Mouse (Mus musculus): ENCODE results near the gene Lmf1. TPM values are rescaled to one million over a fixed set of nuclear protein-coding genes. Genes with fewer than 3 reads are reported as not detected.
A peak's percentile ranks its signal among the peaks of the same experiment; 100 is the strongest.

The Lmf1 gene
- total and polyA plus RNA-seq, 3 experiments = 28.7 to 33.5 (median 32.7) TPM

DNA sequence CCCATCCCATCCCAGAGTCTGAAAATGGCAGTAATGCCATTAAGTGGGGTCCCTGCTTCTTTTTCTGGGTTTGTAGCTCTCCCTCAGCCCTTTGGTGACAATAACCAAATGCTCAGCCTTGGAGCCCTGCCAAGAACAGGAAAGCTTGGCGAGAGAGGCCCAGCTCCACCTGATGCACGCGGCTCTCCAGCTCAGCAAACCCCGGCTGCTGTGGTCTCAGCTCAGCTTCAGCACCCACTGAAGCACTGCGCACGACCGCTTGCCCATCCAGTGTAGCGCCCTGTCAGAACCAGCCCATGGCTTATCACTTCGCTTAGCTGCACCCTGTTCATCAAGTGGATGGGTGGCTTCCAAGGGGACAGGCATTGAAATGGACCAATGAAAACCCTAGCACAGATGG, 31.3 kb downstream of the Lmf1 start:
- DNase-seq = peak; percentile 20 to 42
- no peaks in the 10 kb centered on the region for H3K36me3 ChIP-seq (ENCODE audit: control insufficient read depth, insufficient read depth, low read length)
- intact Hi-C loops (cut with DNase I) = no loop called here
- no peak overlapping the region for H3K4me3 ChIP-seq
- TF ChIP-seq CTCF (IDR thresholded peaks at IDR 0.05) (no peak), EP300 (IDR thresholded peaks at IDR 0.05; ENCODE audit: insufficient read depth, low read depth, low read length) (no peak), POLR2A (IDR thresholded peaks at IDR 0.05; ENCODE audit: insufficient read depth, low read depth, low read length) (no peak)
- H3K27ac ChIP-seq = no peak overlapping the region
- 0 out of 2 replicates have a peak, but pooled peaks cover 2% of the 10 kb centered on the region for H3K79me2 ChIP-seq (replicated peaks; ENCODE audit: control insufficient read depth, insufficient read depth, low read length)
- H3K27me3 ChIP-seq (ENCODE audit: control insufficient read depth, insufficient read depth, low read length) = no peaks in the 10 kb centered on the region
- H3K4me1 ChIP-seq (ENCODE audit: control insufficient read depth, insufficient read depth, low read length) = no peaks in the 10 kb centered on the region; the same call in 1 of the 2 replicates
- H3K9ac ChIP-seq (ENCODE audit: low read depth, low read length) = no peak overlapping the region
- WGBS = 30% methylated on average over 9 of the region's 9 CpGs

DNA sequence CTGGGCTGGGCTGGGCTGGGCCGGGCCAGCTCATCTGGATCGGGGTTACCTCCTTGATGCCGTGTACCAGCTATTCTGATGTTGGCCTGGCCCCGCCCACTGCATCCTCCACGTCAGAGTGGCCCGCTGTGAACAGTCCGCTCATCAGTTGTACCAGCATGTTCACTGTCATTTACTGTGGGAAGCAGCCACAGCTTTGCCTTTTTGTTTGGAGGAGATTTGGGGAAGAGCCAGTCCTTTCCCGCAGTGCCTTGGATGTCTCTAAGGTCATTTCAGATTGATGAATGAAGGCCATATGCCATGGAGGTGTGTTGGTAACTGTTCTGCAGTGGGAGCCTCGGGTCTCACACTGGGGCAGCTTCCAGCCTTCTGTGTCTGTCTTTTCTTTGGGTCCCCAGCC, 33.7 kb downstream of the Lmf1 start:
- peaks cover 2% of the 10 kb centered on the region; the same call in 1 of the 2 replicates for H3K79me2 ChIP-seq (replicated peaks; ENCODE audit: control insufficient read depth, insufficient read depth, low read length)
- DNase-seq = no peak
- no peak for TF ChIP-seq CTCF (IDR thresholded peaks at IDR 0.05)
- no peak for TF ChIP-seq POLR2A (IDR thresholded peaks at IDR 0.05; ENCODE audit: insufficient read depth, low read depth, low read length)
- TF ChIP-seq EP300 (IDR thresholded peaks at IDR 0.05; ENCODE audit: insufficient read depth, low read depth, low read length) = no peak
- H3K4me3 ChIP-seq = no peak overlapping the region
- H3K4me1 ChIP-seq (ENCODE audit: control insufficient read depth, insufficient read depth, low read length) = no peaks in the 10 kb centered on the region; the same call in 1 of the 2 replicates
- intact Hi-C loops (cut with DNase I) = no loop called here
- 84% methylated on average over 9 of the region's 9 CpGs for WGBS
- no peak overlapping the region for H3K9ac ChIP-seq (ENCODE audit: low read depth, low read length)
- no peaks in the 10 kb centered on the region for H3K27me3 ChIP-seq (ENCODE audit: control insufficient read depth, insufficient read depth, low read length)
- H3K27ac ChIP-seq = no peak overlapping the region
- no peaks in the 10 kb centered on the region for H3K36me3 ChIP-seq (ENCODE audit: control insufficient read depth, insufficient read depth, low read length)

DNA sequence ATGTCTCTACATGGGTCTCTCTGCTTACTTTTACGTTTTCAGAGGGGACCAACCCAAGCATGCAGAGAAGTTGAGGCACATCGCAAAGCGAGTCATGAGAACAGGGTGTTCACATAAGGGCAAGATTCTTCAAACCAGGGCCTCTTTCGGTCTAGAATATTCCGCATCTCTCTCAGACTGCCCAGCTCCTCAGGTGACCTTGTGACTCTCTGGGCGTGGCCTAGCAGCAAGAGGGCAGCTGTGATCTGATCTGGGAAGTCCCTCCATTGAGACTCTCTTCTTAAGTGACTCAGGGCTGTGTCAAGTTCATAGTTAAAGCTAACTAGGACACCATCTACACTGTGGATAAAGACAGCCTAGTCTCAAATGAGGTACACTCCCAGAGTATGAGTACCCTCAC, 34.4 kb downstream of the Lmf1 start:
- peaks cover 2% of the 10 kb centered on the region; the same call in 1 of the 2 replicates for H3K79me2 ChIP-seq (replicated peaks; ENCODE audit: control insufficient read depth, insufficient read depth, low read length)
- H3K36me3 ChIP-seq (ENCODE audit: control insufficient read depth, insufficient read depth, low read length) = no peaks in the 10 kb centered on the region

GRCm38 (mm10) chr17:25614723-25615510, 36.0 kb downstream of the Lmf1 start:
- H3K27me3 ChIP-seq (ENCODE audit: control insufficient read depth, insufficient read depth, low read length) = no peaks in the 10 kb centered on the region
- 93% methylated on average over 10 of the region's 10 CpGs for WGBS

More for the DNA sequence above, 34.4 kb downstream of the Lmf1 start:
- Histone ChIP-seq H3K9ac (ENCODE audit: low read depth, low read length) (no peak overlapping the region), H3K4me1 (ENCODE audit: control insufficient read depth, insufficient read depth, low read length) (no peaks in the 10 kb centered on the region; the same call in 1 of the 2 replicates), H3K4me3 (no peak overlapping the region), H3K27me3 (ENCODE audit: control insufficient read depth, insufficient read depth, low read length) (no peaks in the 10 kb centered on the region), H3K27ac (no peak overlapping the region)
- TF ChIP-seq POLR2A (IDR thresholded peaks at IDR 0.05; ENCODE audit: insufficient read depth, low read depth, low read length) = no peak
- no peak for TF ChIP-seq EP300 (IDR thresholded peaks at IDR 0.05; ENCODE audit: insufficient read depth, low read depth, low read length)
- no peak for TF ChIP-seq CTCF (IDR thresholded peaks at IDR 0.05)
- 95% methylated on average over 6 of the region's 6 CpGs for WGBS
- DNase-seq = no peak
- intact Hi-C loops (cut with DNase I) = no loop called here

DNA sequence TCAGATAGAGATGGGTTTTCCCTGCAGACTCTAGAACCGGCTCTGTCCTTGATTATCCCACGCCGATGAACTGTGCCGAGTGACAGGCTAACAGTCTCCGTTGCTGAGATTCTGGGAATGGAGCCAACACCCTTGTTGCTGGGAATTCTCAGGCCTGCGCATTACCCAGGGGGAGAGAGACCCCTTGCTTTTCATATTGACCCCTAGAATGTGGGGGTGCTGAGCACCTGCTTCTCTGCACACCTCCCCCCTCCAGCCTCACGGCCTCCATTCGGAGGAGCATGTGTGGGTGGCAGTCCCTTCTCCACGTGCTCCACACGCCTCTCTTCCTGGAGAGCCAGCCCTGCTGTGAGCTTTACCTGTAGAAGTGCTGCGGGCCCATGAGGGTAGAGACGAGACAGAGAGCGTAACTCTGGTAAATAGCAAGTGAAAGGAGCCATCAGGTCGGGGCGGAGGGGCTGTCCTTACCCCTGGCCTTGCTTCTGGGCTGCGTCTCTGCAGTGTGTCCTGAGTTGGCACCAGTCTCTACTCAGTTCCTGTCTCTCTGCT, 39.7 kb downstream of the Lmf1 start:
- Histone ChIP-seq H3K9ac (ENCODE audit: low read depth, low read length) (no peak overlapping the region), H3K4me3 (no peak overlapping the region), H3K27me3 (ENCODE audit: control insufficient read depth, insufficient read depth, low read length) (no peaks in the 10 kb centered on the region), H3K4me1 (ENCODE audit: control insufficient read depth, insufficient read depth, low read length) (peaks cover 1% of the 10 kb centered on the region), H3K27ac (no peak overlapping the region), H3K79me2 (replicated peaks; ENCODE audit: control insufficient read depth, insufficient read depth, low read length) (no peaks in the 10 kb centered on the region; the same call in 1 of the 2 replicates), H3K36me3 (ENCODE audit: control insufficient read depth, insufficient read depth, low read length) (no peaks in the 10 kb centered on the region)
- TF ChIP-seq POLR2A (IDR thresholded peaks at IDR 0.05; ENCODE audit: insufficient read depth, low read depth, low read length) (no peak), EP300 (IDR thresholded peaks at IDR 0.05; ENCODE audit: insufficient read depth, low read depth, low read length) (no peak), CTCF (IDR thresholded peaks at IDR 0.05) (no peak)
- intact Hi-C loops (cut with DNase I) = no loop called here
- WGBS = 35% methylated on average over 16 of the region's 16 CpGs
- DNase-seq = peak in 1 of 2 experiments; percentile 19

More at GRCm38 (mm10) chr17:25614723-25615510, 36.0 kb downstream of the Lmf1 start:
- DNase-seq = no peak
- Histone ChIP-seq H3K4me3 (no peak overlapping the region), H3K4me1 (ENCODE audit: control insufficient read depth, insufficient read depth, low read length) (peaks cover 1% of the 10 kb centered on the region), H3K79me2 (replicated peaks; ENCODE audit: control insufficient read depth, insufficient read depth, low read length) (peaks cover 2% of the 10 kb centered on the region; the same call in 1 of the 2 replicates), H3K36me3 (ENCODE audit: control insufficient read depth, insufficient read depth, low read length) (no peaks in the 10 kb centered on the region), H3K27ac (no peak overlapping the region), H3K9ac (ENCODE audit: low read depth, low read length) (no peak overlapping the region)
- intact Hi-C loops (cut with DNase I) = no loop called here
- no peak for TF ChIP-seq POLR2A (IDR thresholded peaks at IDR 0.05; ENCODE audit: insufficient read depth, low read depth, low read length)
- no peak for TF ChIP-seq EP300 (IDR thresholded peaks at IDR 0.05; ENCODE audit: insufficient read depth, low read depth, low read length)
- no peak for TF ChIP-seq CTCF (IDR thresholded peaks at IDR 0.05)

DNA sequence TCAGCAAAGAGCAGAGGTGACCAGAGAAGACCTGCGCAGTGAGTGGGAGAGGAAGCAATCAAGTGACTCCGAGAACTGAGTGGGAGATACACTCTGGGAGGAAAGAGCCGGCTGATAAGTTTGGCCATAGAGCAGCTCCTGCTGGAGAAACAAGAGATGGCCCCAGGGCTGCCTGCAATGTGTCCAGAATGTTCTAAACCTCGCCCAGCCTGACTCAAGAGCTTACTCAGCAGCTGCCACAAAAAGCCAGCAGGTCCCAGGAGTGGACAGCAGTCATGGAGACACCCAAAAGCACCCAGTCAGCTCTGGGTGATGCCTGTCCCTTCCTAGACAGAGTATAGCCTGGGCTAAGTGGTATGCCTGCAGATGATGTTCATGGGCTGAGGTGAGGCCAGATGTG, 44.6 kb downstream of the Lmf1 start:
- Histone ChIP-seq H3K4me3 (no peak overlapping the region), H3K9ac (ENCODE audit: low read depth, low read length) (no peak overlapping the region), H3K27ac (no peak overlapping the region), H3K27me3 (ENCODE audit: control insufficient read depth, insufficient read depth, low read length) (no peaks in the 10 kb centered on the region), H3K4me1 (ENCODE audit: control insufficient read depth, insufficient read depth, low read length) (peaks cover 1% of the 10 kb centered on the region), H3K79me2 (replicated peaks; ENCODE audit: control insufficient read depth, insufficient read depth, low read length) (no peaks in the 10 kb centered on the region), H3K36me3 (ENCODE audit: control insufficient read depth, insufficient read depth, low read length) (no peaks in the 10 kb centered on the region)
- WGBS = 68% methylated on average over 4 of the region's 4 CpGs
- no peak for DNase-seq
- intact Hi-C loops (cut with DNase I) = no loop called here
- TF ChIP-seq EP300 (IDR thresholded peaks at IDR 0.05; ENCODE audit: insufficient read depth, low read depth, low read length) (no peak), CTCF (IDR thresholded peaks at IDR 0.05) (no peak), POLR2A (IDR thresholded peaks at IDR 0.05; ENCODE audit: insufficient read depth, low read depth, low read length) (no peak)

All from heart, adult 2 months (tissue).